Mouse (Mus musculus) heart, postnatal 25 days (tissue): ENCODE data around the gene Gm21887. TPM values are rescaled to one million over a fixed set of nuclear protein-coding genes. Genes with fewer than 3 reads are reported as not detected.
"Not testable (repeated sequence)": the region's sequence is repeated elsewhere in the genome, so short reads cannot be mapped to it uniquely, and the experiment has no call there.

Experiments used
- DNase-seq: peaks from one replicate; pipeline ENCODE4 v3.0.0; 2022; ENCODE audit warnings: low spot score
- intact Hi-C: fragments of 180-260 bp; cut with DNase I; formaldehyde crosslinking; loops from one replicate; pipeline ENCODE4 v1.15.1; 2025
- total RNA-seq, 2 experiments: library from RNA; stranded (reverse); gene quantifications; 2 replicates each; pipeline ENCODE4 v1.2.3; 2021

The Gm21887 gene
- total RNA-seq, 2 experiments from 2014 or later = 31.7 to 43.0 TPM

DNA sequence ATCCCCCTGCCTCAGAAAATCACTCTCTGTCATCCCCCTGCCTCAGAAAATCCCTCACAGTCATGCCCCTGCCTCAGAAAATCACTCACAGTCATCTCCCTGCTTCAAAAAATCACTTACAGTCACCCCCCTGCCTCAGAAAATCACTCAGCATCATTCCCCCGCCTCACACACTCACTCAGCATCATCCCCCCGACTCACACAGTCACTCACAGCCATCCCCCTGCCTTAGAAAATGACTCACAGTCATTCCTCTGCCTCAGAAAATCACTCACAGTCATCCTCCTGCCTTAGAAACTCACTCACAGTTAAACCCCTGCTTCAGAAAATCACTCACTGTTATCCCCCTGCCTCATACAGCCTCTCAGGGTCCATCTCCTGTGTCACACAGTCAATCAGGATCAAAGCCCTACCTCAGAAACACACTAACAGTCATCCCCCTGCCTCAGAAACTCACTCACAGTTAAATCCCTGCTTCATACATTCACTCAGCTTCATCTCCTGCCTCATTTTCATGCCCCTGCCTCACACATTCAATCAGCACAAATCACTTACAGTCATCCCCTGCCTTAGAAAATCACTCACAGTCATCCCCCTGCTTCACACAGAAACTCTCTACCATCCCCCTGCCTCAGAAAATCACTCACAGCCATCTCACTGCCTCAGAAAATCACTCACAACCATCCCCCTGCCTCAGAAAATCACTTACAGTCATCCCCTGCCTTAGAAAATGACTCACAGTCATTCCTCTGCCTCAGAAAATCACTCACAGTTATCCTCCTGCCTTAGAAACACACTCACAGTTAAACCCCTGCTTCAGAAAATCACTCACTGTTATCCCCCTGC is 14.4 kb upstream of the Gm21887 start:
- intact Hi-C loops, DNase-seq: not testable (repeated sequence)

DNA sequence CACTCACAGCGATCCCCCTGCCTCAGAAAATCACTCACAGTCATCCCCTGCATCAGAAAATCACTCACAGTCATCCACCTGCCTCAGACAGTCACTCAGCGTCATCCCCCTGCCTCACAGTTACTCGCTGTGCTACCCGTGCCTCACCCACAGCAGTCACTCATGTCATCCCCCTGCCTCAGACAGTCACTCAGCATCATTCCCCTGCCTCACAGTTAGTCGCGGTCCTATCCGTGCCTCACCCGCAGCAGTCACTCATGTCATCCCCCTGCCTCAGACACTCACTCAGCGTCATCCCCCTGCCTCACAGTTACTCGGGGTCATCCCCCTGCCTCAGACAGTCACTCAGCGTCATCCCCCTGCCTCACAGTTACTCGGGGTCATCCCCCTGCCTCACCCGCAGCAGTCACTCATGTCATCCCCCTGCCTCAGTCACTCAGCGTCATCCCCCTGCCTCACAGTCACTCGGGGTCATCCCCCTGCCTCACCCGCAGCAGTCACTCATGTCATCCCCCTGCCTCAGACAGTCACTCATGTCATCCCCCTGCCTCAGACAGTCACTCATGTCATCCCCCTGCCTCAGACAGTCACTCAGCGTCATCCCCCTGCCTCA is 13.4 kb upstream of the Gm21887 start:
- DNase-seq, intact Hi-C loops: not testable (repeated sequence)

DNA sequence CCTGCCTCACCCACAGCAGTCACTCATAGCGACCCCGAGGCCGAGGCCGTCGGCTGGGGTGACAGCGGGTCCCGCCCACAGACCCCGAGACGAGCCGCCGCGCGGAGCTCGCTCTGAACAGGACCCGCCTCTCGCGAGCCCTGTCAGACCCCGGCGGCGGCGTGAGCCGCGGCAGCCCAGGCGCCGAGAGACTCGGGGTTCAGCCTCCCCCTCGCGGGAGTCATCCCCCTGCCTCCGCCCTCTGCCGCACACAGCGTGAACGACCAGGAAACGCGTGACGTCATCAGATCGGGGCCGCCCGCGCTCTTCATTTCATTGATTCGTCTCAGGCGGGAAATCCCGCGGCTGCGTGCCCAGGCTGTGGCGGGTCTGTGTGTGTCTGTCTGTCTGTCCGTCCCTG is 12.5 kb upstream of the Gm21887 start:
- intact Hi-C loops = not testable (repeated sequence)
- DNase-seq = peak; percentile 81

DNA sequence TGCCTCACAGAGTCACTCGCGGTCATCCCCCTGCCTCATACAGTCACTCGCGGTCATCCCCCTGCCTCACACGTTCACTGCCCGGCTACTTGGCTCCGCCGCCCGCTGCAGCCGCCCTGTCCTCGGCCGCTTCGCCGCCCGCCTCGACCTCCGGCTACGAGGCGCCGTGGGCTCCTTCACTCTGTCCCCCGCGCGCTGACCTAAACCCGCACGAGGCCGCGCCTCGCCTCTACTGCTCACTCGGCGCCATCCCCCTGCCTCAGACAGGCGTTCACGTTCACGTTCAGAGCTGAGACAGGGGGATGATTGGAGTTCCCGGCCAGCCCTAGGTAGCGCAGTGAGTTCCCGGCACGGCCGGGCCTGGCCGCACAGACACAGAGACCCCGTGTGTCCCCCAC is 12.0 kb upstream of the Gm21887 start:
- intact Hi-C loops, DNase-seq: not testable (repeated sequence)

DNA sequence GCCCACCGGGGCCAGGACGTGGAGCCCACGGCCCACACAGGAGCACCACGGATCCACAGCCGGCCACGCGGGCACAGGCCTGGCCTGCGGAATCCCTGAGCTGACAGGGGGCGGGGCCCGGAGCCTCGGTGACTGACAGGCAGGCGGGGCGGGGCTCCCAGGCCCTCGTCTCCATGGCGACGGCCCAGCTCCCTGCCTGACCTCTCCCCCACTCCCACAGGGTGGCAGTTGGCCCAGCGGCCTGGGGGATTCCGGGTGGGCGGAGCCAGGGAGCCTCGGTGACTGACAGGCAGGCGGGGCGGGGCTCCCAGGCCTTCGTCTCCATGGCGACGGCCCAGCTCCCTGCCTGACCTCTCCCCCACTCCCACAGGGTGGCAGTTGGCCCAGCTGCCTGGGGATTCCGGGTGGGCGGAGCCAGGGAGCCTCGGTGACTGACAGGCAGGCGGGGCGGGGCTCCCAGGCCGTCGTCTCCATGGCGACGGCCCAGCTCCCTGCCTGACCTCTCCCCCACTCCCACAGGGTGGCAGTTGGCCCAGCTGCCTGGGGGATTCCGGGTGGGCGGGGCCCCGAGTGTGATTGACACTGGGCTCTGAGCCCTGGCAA is 11.5 kb upstream of the Gm21887 start:
- intact Hi-C loops = not testable (repeated sequence)
- peak; percentile 100 for DNase-seq

DNA sequence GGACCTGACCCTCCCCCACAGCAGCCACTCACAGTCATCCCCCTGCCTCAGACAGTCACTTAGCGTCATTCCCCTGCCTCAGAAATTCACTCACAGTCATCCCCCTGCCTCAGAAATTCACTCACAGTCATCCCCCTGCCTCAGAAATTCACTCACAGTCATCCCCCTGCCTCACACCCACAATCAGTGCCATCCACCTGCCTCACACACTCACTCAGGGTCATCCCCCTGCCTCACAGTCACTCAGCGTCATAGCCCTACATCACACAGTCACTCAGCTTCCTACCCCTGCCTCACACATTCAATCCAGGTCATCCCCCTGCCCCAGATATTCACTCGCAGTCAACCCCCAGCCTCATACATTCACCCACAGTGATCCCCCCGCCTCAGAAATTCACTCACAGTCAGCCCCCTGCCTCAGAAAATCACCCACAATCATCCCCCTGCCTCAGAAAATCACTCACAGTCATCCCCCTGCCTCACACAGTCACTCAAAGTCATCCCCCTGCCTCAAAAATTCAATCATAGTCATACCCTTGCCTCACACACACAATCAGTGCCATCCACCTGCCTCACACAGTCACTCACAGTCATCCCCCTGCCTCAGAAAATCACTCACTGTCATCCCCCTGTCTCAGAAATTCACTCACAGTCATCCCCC is 10.8 kb upstream of the Gm21887 start:
- intact Hi-C loops, DNase-seq: not testable (repeated sequence)

DNA sequence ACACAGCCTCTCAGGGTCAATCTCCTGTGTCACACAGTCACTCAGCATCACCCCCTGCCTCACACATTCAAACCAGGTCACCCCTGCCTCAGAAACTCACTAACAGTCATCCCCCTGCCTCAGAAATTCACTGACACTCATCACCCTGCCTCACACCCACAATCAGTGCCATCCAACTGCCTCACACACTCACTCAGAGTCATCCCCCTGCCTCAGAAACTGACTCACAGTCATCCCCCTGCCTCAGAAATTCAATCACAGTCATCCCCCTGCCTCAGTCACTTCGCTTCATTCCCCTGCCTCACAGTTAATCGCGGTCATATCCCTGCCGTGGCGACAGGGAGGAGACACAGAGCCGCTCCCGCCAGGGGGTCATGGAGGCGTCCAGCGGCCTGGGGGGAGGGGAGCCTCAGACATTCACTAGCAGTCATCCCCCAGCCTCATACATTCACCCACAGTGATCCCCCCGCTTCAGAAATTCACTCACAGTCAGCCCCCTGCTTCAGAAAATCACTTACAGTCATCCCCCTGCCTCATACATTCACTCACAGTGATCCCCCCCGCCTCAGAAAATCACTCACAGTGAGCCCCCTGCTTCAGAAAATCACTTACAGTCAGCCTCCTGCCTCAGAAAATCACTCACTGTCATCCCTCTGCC is 10.1 kb upstream of the Gm21887 start:
- intact Hi-C loops, DNase-seq: not testable (repeated sequence)

DNA sequence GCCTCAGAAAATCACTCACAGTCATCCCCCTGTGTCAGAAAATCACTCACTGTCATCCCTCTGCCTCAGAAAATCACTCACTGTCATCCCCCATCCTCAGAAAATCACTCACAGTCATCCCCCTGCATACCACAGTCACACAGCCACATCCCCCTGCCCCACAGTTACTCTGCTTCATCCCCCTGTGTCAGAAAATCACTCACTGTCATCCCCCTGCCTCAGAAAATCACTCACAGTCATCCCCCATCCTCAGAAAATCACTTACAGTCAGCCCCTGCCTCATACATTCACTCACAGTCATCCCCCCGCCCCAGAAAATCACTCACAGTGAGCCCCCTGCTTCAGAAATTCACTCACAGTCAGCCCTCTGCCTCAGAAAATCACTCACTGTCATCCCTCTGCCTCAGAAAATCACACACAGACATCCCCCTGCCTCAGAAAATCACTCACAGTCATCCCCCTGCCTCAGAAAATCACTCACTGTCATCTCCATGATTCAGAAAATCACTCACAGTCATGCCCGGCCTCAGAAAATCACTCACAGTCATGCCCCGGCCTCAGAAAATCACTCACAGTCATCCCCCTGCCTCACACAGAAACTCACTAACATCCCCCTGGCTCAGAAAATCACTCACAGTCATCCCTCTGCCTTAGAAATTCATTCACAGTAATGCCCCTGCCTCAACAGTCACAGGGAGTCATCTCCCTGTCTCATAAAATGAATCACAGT is 9.4 kb upstream of the Gm21887 start:
- intact Hi-C loops, DNase-seq: not testable (repeated sequence)

DNA sequence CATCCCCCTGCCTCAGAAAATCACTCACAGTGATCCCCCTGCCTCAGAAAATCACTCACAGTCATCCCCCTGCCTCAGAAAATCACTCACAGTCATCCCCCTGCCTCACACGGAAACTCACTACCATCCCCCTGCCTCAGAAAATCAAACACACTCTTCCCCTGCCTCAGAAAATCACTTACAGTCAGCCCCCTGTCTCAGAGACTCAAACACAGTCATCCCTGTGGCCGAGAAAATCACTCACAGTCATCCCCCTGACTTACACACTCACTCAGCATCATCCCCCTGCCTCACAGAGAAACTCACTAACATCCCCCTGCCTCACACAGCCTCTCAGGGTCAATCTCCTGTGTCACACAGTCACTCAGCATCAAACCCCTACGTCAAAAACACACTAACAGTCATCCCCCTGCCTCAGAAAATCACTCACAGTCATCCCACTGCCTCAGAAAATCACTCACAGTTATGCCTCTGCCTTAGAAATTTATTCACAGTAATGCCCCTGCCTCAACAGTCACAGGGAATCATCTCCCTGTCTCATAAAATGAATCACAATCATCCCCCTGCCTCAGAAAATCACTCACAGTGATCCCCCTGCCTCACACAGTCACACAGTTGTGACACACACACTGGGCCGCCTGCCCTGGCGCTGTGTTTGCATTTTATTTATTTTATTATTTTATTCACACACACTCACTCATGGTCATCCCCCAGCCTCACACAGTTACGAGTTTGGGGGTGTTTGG is 8.6 kb upstream of the Gm21887 start:
- intact Hi-C loops, DNase-seq: not testable (repeated sequence)

DNA sequence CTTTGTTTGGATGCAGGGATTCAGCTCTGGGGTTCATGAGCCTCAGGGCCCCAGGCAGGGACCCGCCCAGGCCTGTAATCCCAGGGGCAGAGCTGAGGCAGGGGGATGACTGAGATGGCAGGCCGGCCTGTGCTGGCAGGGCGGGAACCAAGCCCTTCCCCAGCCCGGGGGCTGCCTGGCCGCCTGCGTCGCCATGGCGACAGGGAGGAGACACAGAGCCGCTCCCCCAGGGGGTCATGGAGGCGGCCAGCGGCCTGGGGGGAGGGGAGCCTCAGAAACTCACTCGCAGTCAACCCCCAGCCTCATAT is 8.1 kb upstream of the Gm21887 start:
- DNase-seq, intact Hi-C loops: not testable (repeated sequence)

DNA sequence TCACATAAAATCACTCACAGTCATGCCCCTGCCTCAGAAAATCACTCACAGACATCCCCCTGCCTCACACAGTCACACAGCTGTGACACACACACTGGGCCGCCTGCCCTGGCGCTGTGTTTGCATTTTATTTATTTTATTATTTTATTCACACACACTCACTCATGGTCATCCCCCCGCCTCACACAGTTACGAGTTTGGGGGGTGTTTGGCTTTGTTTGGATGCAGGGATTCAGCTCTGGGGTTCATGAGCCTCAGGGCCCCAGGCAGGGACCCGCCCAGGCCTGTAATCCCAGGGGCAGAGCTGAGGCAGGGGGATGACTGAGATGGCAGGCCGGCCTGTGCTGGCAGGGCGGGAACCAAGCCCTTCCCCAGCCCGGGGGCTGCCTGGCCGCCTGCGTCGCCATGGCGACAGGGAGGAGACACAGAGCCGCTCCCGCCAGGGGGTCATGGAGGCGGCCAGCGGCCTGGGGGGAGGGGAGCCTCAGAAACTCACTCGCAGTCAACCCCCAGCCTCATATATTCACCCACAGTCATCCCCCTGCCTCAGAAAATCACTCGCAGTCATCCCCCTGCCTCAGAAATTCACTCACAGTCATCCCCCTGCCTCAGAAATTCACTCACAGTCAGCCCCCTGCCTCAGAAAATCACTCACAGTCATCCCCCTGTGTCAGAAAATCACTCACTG is 6.8 kb upstream of the Gm21887 start:
- DNase-seq, intact Hi-C loops: not testable (repeated sequence)

DNA sequence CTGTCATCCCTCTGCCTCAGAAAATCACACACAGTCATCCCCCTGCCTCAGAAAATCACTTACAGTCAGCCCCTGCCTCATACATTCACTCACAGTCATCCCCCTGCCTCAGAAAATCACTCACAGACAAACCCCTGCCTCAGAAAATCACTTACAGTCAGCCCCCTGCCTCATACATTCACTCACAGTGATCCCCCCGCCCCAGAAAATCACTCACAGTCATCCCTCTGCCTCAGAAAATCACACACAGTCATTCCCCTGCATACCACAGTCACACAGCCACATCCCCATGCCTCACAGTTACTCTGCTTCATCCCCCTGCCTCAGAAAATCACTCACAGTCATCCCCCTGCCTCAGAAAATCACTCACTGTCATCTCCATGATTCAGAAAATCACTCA is 5.9 kb upstream of the Gm21887 start:
- DNase-seq, intact Hi-C loops: not testable (repeated sequence)

DNA sequence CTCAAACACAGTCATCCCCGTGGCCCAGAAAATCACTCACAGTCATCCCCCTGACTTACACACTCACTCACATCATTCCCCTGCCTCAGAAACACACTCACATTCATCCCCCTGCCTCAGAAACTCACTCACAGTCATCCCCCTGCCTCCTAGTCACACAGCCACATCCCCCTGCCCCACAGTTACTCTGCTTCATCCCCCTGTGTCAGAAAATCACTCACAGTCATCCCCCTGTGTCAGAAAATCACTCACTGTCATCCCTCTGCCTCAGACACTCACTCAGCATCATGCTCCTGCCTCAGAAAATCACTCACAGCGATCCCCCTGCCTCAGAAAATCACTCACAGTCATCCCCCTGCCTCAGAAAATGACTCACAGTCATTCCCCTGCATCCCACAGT is 5.2 kb upstream of the Gm21887 start:
- intact Hi-C loops, DNase-seq: not testable (repeated sequence)

DNA sequence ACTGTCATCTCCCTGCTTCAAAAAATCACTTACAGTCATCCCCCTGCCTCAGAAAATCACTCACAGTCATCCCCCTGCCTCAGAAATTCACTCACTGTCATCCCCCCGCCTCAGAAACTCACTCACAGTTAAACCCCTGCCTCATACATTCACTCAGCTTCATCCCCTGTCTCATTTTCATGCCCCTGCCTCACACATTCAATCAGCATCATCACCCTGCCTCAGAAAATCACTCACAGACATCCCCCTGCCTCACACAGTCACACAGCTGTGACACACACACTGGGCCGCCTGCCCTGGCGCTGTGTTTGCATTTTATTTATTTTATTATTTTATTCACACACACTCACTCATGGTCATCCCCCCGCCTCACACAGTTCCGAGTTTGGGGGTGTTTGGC is 4.7 kb upstream of the Gm21887 start:
- intact Hi-C loops, DNase-seq: not testable (repeated sequence)

DNA sequence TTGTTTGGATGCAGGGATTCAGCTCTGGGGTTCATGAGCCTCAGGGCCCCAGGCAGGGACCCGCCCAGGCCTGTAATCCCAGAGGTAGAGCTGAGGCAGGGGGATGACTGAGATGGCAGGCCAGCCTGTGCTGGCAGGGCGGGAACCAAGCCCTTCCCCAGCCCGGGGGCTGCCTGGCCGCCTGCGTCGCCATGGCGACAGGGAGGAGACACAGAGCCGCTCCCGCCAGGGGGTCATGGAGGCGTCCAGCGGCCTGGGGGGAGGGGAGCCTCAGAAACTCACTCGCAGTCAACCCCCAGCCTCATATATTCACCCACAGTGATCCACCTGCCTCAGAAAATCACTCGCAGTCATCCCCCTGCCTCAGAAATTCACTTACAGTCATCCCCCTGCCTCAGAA is 4.3 kb upstream of the Gm21887 start:
- DNase-seq, intact Hi-C loops: not testable (repeated sequence)

DNA sequence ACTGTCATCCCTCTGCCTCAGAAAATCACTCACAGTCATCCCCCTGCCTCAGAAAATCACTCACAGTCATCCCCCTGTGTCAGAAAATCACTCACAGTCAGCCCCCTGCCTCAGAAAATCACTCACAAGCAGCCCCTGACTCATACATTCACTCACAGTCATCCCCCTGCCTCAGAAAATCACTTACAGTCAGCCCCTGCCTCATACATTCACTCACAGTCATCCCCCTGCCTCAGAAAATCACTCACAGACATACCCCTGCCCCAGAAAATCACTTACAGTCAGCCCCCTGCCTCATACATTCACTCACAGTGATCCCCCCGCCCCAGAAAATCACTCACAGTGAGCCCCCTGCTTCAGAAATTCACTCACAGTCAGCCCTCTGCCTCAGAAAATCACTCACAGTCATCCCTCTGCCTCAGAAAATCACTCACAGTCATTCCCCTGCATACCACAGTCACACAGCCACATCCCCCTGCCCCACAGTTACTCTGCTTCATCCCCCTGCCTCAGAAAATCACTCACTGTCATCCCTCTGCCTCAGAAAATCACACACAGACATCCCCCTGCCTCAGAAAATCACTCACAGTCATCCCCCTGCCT is 3.7 kb upstream of the Gm21887 start:
- DNase-seq, intact Hi-C loops: not testable (repeated sequence)

DNA sequence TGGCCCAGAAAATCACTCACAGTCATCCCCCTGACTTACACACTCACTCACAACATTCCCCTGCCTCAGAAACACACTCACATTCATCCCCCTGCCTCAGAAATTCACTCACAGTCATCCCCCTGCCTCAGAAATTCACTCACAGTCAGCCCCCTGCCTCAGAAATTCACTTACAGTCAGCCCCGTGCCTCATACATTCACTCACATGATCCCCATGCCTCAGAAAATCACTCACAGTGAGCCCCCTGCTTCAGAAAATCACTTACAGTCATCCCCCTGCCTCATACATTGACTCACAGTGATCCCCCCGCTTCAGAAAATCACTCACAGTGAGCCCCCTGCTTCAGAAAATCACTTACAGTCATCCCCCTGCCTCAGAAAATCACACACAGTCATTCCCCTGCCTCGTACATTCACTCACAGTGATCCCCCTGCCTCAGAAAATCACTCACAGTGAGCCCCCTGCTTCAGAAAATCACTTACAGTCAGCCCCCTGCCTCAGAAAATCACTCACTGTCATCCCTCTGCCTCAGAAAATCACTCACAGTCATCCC is 2.7 kb upstream of the Gm21887 start:
- DNase-seq, intact Hi-C loops: not testable (repeated sequence)
